Mouse (Mus musculus): ENCODE measurements around the gene Ier2. TPM values are rescaled to one million over a fixed set of nuclear protein-coding genes. Genes with fewer than 3 reads are reported as not detected.

Gene Ier2
- polyA plus RNA-seq (2014; fragmentation: Nextera tagmentation; extraction: Ambion mirVana) = 17.4 and 20.1 TPM in 2 replicates

GRCm38 (mm10) chr8:84662581-84663065 is at the start of gene Ier2:
Gene Ier2, minus strand, starts transcription at chr8:84662852.
- H3K4me1 ChIP-seq (replicated peaks; ENCODE audit: control insufficient read depth, insufficient read depth, low read length) = peaks cover 45% of the 10 kb centered on the region
- peak; percentile 83 for ATAC-seq (ENCODE audit: low FRiP score)
- WGBS = under 1% methylated on average over 27 of the region's 27 CpGs

GRCm38 (mm10) chr8:84711933-84712758 is 49.5 kb upstream of the Ier2 start:
- Histone ChIP-seq H3K4me3 (replicated peaks; ENCODE audit: low read length) (no peak overlapping the region), H3K36me3 (replicated peaks; ENCODE audit: control insufficient read depth, insufficient read depth) (no peaks in the 10 kb centered on the region), H3K4me1 (replicated peaks; ENCODE audit: control insufficient read depth, insufficient read depth, low read length) (peaks cover 55% of the 10 kb centered on the region), H3K27ac (peak overlapping the region; percentile 90), H3K9me3 (ENCODE audit: control insufficient read depth, low read length) (no peaks in the 10 kb centered on the region), H3K4me2 (replicated peaks) (no peak overlapping the region), H3K27me3 (ENCODE audit: control insufficient read depth, insufficient read depth, low read length) (peaks cover 50% of the 10 kb centered on the region), H3K9ac (no peak overlapping the region)
- peak; percentile 82 for ATAC-seq (ENCODE audit: low FRiP score)
- peak; percentile 70 for DNase-seq (ENCODE audit: low spot score)
- 11% methylated on average over 11 of the region's 11 CpGs for WGBS

More at GRCm38 (mm10) chr8:84662581-84663065, at the start of gene Ier2:
- H3K36me3 ChIP-seq (replicated peaks; ENCODE audit: control insufficient read depth, insufficient read depth) = peaks cover under 1% of the 10 kb centered on the region; the same call in 1 of the 2 replicates
- peak within 1 kb of the TSS; percentile 71 for H3K9ac ChIP-seq
- no peaks in the 10 kb centered on the region for H3K27me3 ChIP-seq (ENCODE audit: control insufficient read depth, insufficient read depth, low read length)
- H3K27ac ChIP-seq = peak within 1 kb of the TSS; percentile 84
- H3K9me3 ChIP-seq (ENCODE audit: control insufficient read depth, low read length) = no peaks in the 10 kb centered on the region
- H3K4me3 ChIP-seq (replicated peaks; ENCODE audit: low read length) = peak within 1 kb of the TSS; percentile 71
- peak; percentile 97 for DNase-seq (ENCODE audit: low spot score)
- H3K4me2 ChIP-seq (replicated peaks) = peak within 1 kb of the TSS; percentile 79

- H3K4me1 ChIP-seq (replicated peaks; ENCODE audit: control insufficient read depth, insufficient read depth, low read length) = peaks cover 63% of the 10 kb centered on the region
- H3K9me3 ChIP-seq (ENCODE audit: control insufficient read depth, low read length) = no peaks in the 10 kb centered on the region
- 43% methylated on average over 3 of the region's 3 CpGs for WGBS
- peaks cover 45% of the 10 kb centered on the region for H3K27me3 ChIP-seq (ENCODE audit: control insufficient read depth, insufficient read depth, low read length)
- ATAC-seq (ENCODE audit: low FRiP score) (no peak), DNase-seq (ENCODE audit: low spot score) (no peak)
- no peak overlapping the region for H3K4me3 ChIP-seq (replicated peaks; ENCODE audit: low read length)
- H3K4me2 ChIP-seq (replicated peaks) = no peak overlapping the region
- H3K9ac ChIP-seq = no peak overlapping the region
- H3K36me3 ChIP-seq (replicated peaks; ENCODE audit: control insufficient read depth, insufficient read depth) = no peaks in the 10 kb centered on the region
- H3K27ac ChIP-seq = peak overlapping the region; percentile 90
Measured at GRCm38 (mm10) chr8:84711312-84711711, 48.7 kb upstream of the Ier2 start.

GRCm38 (mm10) chr8:84709931-84710330 is 47.3 kb upstream of the Ier2 start:
- DNase-seq (ENCODE audit: low spot score) (no peak), ATAC-seq (ENCODE audit: low FRiP score) (no peak)
- H3K4me1 ChIP-seq (replicated peaks; ENCODE audit: control insufficient read depth, insufficient read depth, low read length) = peaks cover 62% of the 10 kb centered on the region
- no peak overlapping the region for H3K4me3 ChIP-seq (replicated peaks; ENCODE audit: low read length)
- no peak overlapping the region for H3K4me2 ChIP-seq (replicated peaks)
- H3K36me3 ChIP-seq (replicated peaks; ENCODE audit: control insufficient read depth, insufficient read depth) = no peaks in the 10 kb centered on the region
- 93% methylated on average over 1 of the region's 1 CpGs for WGBS
- peaks cover 43% of the 10 kb centered on the region for H3K27me3 ChIP-seq (ENCODE audit: control insufficient read depth, insufficient read depth, low read length)
- no peaks in the 10 kb centered on the region for H3K9me3 ChIP-seq (ENCODE audit: control insufficient read depth, low read length)
- H3K9ac ChIP-seq = no peak overlapping the region
- peak overlapping the region; percentile 84 for H3K27ac ChIP-seq

GRCm38 (mm10) chr8:84708774-84709475 is 46.3 kb upstream of the Ier2 start:
- Histone ChIP-seq H3K4me2 (replicated peaks) (no peak overlapping the region), H3K27me3 (ENCODE audit: control insufficient read depth, insufficient read depth, low read length) (peaks cover 42% of the 10 kb centered on the region), H3K4me1 (replicated peaks; ENCODE audit: control insufficient read depth, insufficient read depth, low read length) (peaks cover 57% of the 10 kb centered on the region), H3K36me3 (replicated peaks; ENCODE audit: control insufficient read depth, insufficient read depth) (no peaks in the 10 kb centered on the region), H3K9ac (no peak overlapping the region), H3K4me3 (replicated peaks; ENCODE audit: low read length) (no peak overlapping the region), H3K27ac (peak overlapping the region; percentile 84), H3K9me3 (ENCODE audit: control insufficient read depth, low read length) (no peaks in the 10 kb centered on the region)
- ATAC-seq (ENCODE audit: low FRiP score) (peak; percentile 71), DNase-seq (ENCODE audit: low spot score) (peak; percentile 91)
- WGBS = 7% methylated on average over 12 of the region's 12 CpGs

- ATAC-seq (ENCODE audit: low FRiP score) = no peak
- Histone ChIP-seq H3K27me3 (ENCODE audit: control insufficient read depth, insufficient read depth, low read length) (peaks cover 48% of the 10 kb centered on the region), H3K27ac (peak overlapping the region; percentile 84), H3K4me1 (replicated peaks; ENCODE audit: control insufficient read depth, insufficient read depth, low read length) (peaks cover 54% of the 10 kb centered on the region), H3K36me3 (replicated peaks; ENCODE audit: control insufficient read depth, insufficient read depth) (no peaks in the 10 kb centered on the region), H3K9ac (peak overlapping the region; percentile 47), H3K9me3 (ENCODE audit: control insufficient read depth, low read length) (no peaks in the 10 kb centered on the region), H3K4me3 (replicated peaks; ENCODE audit: low read length) (0 out of 2 replicates have a peak overlapping the region, but pooled peaks have one; percentile 15), H3K4me2 (replicated peaks) (peak overlapping the region; percentile 39)
- 2% methylated on average over 15 of the region's 15 CpGs for WGBS
- no peak for DNase-seq (ENCODE audit: low spot score)
Measured at GRCm38 (mm10) chr8:84708071-84708541, 45.5 kb upstream of the Ier2 start.

GRCm38 (mm10) chr8:84707267-84707883 is 44.7 kb upstream of the Ier2 start:
- H3K4me2 ChIP-seq (replicated peaks) = peak overlapping the region; percentile 39
- no peaks in the 10 kb centered on the region for H3K36me3 ChIP-seq (replicated peaks; ENCODE audit: control insufficient read depth, insufficient read depth)
- H3K4me1 ChIP-seq (replicated peaks; ENCODE audit: control insufficient read depth, insufficient read depth, low read length) = peaks cover 50% of the 10 kb centered on the region
- ATAC-seq (ENCODE audit: low FRiP score) (no peak), DNase-seq (ENCODE audit: low spot score) (no peak)
- H3K27ac ChIP-seq = peak overlapping the region; percentile 84
- peak overlapping the region; percentile 48 for H3K9ac ChIP-seq
- H3K4me3 ChIP-seq (replicated peaks; ENCODE audit: low read length) = peak overlapping the region; percentile 15
- WGBS = 3% methylated on average over 22 of the region's 22 CpGs
- peaks cover 53% of the 10 kb centered on the region for H3K27me3 ChIP-seq (ENCODE audit: control insufficient read depth, insufficient read depth, low read length)
- H3K9me3 ChIP-seq (ENCODE audit: control insufficient read depth, low read length) = no peaks in the 10 kb centered on the region

- DNase-seq (ENCODE audit: low spot score) = no peak
Measured at GRCm38 (mm10) chr8:84706610-84707266, 44.1 kb upstream of the Ier2 start.

More at GRCm38 (mm10) chr8:84706610-84707266, 44.1 kb upstream of the Ier2 start:
- Histone ChIP-seq H3K9ac (peak overlapping the region; percentile 48), H3K4me1 (replicated peaks; ENCODE audit: control insufficient read depth, insufficient read depth, low read length) (peaks cover 50% of the 10 kb centered on the region), H3K36me3 (replicated peaks; ENCODE audit: control insufficient read depth, insufficient read depth) (no peaks in the 10 kb centered on the region), H3K27ac (peak overlapping the region; percentile 84), H3K4me3 (replicated peaks; ENCODE audit: low read length) (peak overlapping the region; percentile 7; the same call in 1 of the 2 replicates), H3K4me2 (replicated peaks) (peak overlapping the region; percentile 39), H3K9me3 (ENCODE audit: control insufficient read depth, low read length) (no peaks in the 10 kb centered on the region), H3K27me3 (ENCODE audit: control insufficient read depth, insufficient read depth, low read length) (peaks cover 57% of the 10 kb centered on the region)
- ATAC-seq (ENCODE audit: low FRiP score) = no peak
- 2% methylated on average over 42 of the region's 45 CpGs for WGBS

Measured in hindbrain, embryonic 14.5 days (tissue).